Mouse (Mus musculus) right cerebral cortex, postnatal 36 days (tissue): Measurements from ENCODE around the gene Mapkap1.
A peak's percentile ranks its signal among the peaks of the same experiment; 100 is the strongest.

ENCODE experiments used
- DNase-seq, 2 experiments: peaks; one replicate each; pipeline ENCODE4 v3.0.0; 2022; ENCODE audit warnings: low spot score in 2 of 2, mixed read lengths in 1 of 2

Mapkap1 gene

GRCm38 (mm10) chr2:34530042-34530441, 123.5 kb downstream of the Mapkap1 start:
- no peak for DNase-seq

- peak in 1 of 2 experiments; percentile 20 for DNase-seq
These were observed 125.3 kb downstream of the Mapkap1 start for GRCm38 (mm10) chr2:34531801-34532298.

DNA sequence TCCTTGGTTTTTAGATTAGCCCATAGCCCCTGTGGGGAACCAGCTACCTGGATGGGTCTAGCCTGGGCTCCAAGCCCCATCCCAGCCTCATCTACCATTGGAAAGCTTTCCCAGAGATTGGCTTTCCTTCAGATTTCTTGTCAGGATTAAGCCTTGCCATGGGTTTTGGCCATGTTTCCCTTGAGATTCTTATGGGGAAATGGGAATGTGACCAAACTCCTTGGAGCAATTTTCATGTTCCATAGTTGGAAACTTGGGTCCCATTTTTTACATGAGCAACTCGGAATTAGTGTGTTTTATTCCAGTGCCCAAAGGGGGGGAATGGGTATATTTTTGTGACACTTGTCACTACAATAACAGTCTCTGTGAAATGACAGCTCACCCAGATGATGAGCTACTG, 125.8 kb downstream of the Mapkap1 start:
- no peak for DNase-seq

DNA sequence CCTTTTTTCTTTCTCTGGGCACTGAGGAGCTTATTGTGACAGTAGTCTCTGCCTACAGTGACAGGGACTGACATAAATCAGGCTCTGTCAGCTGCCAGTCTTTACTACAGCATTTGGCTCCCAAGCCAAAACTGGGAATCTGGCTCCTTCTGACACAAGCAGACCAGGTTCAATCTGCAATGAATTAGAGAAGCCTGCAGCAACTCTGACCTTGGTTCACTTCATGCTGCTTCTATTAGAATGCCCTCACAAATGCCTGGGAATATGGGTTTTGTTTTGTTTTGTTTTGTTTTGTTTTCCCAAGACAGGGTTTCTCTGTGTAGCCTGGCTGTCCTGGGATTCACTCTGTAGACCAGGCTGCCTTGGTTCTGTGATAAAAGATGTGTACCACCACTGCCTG, 126.7 kb downstream of the Mapkap1 start:
- no peak for DNase-seq

DNA sequence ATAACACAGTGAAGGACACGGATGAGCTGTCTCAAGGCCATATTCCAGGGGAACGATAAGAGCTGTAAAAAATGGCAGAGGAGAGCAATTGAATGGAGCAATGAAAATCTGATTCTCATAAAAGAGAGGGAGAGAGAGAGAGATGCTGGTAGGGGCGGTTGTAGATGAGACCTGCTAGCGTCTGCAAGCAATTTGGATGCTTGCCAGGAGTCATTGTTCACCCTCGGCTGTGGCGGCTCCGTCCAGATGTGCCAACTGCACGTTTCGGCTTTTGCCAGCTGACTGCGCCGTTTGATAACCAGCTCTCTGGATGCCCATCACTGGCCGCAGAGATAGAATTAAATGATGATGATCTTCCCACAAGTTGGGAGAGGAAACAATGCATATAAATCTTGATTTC, 128.4 kb downstream of the Mapkap1 start:
- no peak for DNase-seq

DNA sequence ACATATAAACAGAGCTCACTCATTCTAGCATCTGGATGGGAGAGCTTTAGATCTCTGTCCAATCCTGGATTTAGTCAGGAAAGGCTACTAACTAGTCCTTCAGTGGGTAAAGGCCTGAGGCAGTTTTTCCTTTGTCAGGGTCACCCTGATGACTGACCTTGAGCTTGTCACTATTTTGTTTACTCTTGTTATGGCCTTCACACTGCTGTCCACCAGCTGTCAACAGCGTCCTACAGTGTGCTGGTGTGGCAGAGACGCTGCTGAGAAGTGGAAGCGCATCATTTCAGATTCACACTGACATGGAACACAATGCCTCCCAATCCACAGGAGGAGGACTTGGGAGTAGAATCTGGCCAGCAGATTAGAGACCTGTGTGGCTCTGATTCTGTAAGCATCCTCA, 130.8 kb downstream of the Mapkap1 start:
- DNase-seq, result no peak

DNA sequence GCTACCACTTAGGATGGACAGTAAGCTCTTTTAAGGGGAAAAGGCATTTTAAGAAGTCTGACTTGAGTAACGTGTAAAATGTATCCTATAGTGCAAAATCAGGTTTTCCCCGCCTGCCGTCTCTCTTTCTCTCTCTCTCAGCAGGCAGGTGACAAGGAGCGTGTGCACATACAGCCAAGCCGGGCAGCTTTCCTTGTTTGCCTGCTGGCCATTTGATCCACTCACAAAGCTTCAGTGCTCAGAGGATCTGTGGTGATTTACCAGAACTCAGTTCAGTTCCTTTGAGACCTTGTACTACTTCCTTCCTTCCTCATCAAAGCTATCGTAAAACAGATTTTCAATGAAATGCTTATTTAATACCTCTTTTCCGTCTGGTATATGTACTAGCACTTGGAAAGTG, 137.0 kb downstream of the Mapkap1 start:
- no peak for DNase-seq

DNA sequence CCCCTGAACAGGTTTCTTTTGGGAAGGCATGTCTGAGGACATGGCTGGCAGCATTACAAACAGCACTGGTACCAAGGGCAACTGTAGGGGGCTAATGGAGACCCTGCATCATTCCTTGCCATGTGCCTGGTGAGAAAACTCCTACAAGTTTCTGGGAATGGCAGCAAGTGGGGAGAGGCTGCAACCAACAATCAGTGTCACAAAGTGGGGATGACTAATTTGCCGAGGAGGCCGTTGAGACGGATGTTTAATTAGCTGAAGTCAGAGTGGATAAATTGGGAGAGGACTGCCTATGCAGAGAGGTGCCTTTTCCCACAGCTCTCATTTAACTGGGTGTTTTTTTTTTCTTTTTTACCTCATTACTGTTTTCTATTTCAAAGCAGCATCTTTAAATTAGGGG, 137.4 kb downstream of the Mapkap1 start:
- peak in 1 of 2 experiments; percentile 12 for DNase-seq

GRCm38 (mm10) chr2:34544646-34545395, 138.2 kb downstream of the Mapkap1 start:
- DNase-seq, result no peak

GRCm38 (mm10) chr2:34546176-34546677, 139.7 kb downstream of the Mapkap1 start:
- DNase-seq, result peak in 1 of 2 experiments; percentile 33

GRCm38 (mm10) chr2:34547516-34547915, 140.9 kb downstream of the Mapkap1 start:
- DNase-seq, result no peak

DNA sequence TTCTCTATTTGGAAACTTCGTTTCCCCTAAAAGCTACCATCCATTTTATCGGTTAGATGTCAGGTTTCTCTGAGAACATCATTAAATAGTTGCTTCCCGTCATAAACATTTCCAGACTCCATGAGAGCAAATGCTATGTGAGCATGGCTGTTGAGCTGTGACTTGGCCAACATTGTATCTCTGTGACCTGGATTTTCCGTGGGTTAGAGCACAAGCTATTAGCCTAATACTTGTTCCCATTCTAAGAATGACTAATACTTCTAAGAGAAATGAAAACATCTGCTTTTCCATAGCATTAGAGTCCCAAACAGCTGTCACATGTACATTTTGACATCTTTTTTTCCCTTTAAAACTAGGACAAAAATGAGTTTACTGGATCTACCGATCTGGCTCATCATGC, 142.4 kb downstream of the Mapkap1 start:
- no peak for DNase-seq

DNA sequence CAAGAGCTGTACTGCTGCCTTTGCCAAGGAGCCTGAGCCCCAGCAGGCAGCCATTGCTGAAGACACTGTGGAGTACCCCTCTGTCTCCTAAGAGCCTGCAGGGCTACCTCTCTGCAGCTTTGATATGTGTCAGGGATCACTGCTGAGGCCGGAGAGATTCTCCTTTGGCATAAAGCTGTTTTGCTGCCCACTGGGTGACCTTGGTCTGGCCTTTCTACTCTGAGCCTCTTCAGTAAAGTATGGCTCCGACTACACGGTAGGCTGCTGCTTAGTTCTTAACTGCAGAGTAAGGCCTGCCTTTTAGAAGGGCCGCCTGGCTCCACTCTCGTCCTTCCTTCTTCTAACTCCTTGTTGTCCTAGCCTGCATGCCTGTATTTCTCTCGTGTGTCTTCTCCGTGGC, 142.9 kb downstream of the Mapkap1 start:
- DNase-seq, result no peak

GRCm38 (mm10) chr2:34552772-34553171, 146.2 kb downstream of the Mapkap1 start:
- DNase-seq, result no peak

GRCm38 (mm10) chr2:34553580-34554231, 147.1 kb downstream of the Mapkap1 start:
- DNase-seq, result no peak

GRCm38 (mm10) chr2:34560146-34560545, 153.6 kb downstream of the Mapkap1 start:
- no peak for DNase-seq

DNA sequence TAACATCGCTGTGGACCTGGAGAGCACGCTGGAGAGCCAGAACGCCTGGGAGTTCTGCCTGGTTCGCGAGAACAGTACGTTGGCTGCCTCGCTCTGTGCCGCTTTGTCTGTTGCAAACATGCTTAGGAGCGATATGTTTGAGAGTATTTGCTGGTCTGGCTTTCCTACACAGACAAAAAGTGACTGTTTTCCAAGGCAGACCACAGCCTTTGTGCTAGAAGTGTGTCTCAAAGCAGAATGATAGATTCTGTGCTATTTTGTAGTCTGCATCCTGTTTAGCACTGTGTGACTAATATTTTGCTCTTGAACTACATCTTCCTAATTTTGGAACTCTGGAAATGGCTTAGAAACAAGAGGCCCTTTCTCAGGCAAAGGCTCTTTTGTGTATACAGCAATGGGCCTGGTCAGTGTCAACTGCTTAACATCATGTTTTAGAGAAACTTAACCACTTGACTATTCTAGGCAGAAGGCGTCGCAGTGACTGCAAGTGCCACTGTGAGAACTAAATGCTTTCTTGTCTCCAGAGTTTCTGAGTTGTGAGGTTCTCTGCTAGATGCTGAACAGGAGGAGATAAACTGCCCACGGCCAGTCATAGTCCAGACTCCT, 156.6 kb downstream of the Mapkap1 start:
- DNase-seq, result no peak

DNA sequence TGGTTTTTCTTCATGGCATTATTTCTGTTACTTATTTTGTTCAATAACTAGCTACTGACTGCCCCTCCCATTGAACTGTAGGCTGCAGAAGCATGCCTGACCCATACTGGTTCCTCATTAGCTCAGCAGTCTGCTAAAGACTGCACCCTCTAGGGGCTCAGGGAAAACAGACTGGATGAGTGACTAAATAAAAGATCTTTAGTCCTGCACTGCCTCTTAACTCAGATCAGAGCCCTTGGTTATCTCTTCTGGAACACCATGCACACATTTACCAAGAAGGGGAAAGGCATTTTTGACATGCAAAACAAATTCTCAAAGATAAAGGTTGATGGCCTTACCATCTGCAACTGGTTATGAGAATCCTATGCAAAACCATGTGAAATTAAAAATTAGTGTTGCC, 157.3 kb downstream of the Mapkap1 start:
- DNase-seq, result no peak

DNA sequence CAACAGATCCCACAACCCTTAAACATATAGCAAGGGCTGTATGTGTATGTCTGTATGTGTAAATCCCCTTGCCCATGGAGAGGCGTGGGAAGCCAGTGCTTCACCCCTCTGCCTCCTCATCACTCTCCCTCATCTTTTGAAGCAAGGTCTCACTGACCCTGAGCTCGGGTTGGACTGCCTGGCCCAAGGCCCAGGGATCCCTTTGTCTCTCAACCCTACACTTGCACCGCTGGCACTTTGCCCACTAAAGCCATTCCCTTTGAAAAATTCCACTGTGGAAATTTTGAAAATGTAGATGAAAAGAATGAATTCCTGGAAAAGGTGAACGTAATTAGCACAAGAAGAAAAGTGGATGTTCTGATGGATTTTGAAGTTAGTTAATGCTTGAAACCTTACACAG, 159.6 kb downstream of the Mapkap1 start:
- DNase-seq, result no peak

- DNase-seq, result no peak
These were observed 160.0 kb downstream of the Mapkap1 start for GRCm38 (mm10) chr2:34566601-34567000.

GRCm38 (mm10) chr2:34569131-34569530, 162.6 kb downstream of the Mapkap1 start:
- peak; percentile 20 to 26 for DNase-seq

GRCm38 (mm10) chr2:34570378-34570777, 163.8 kb downstream of the Mapkap1 start:
- no peak for DNase-seq

DNA sequence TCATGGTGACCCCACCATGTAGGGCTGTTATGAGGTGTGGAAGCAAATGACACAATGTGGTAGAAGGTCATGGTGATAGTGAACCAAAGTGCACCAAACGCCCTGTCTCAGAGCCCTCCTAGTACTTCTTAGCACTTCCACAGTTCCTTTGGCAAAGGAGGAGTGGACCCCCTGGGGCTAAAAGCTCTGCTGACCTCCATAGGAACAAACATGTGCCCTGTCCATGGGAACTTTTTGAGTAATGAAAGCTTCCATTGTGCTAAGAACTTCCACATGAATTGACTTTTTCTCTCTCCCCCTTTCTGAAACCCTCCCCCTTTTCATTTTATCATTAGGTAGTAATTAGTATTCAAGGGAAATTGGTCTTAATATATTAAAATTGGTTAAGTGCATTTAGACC, 164.5 kb downstream of the Mapkap1 start:
- DNase-seq, result no peak
